Comparison of ENCODE assay signal across 9 mouse cellular contexts in the genomic region with DNA sequence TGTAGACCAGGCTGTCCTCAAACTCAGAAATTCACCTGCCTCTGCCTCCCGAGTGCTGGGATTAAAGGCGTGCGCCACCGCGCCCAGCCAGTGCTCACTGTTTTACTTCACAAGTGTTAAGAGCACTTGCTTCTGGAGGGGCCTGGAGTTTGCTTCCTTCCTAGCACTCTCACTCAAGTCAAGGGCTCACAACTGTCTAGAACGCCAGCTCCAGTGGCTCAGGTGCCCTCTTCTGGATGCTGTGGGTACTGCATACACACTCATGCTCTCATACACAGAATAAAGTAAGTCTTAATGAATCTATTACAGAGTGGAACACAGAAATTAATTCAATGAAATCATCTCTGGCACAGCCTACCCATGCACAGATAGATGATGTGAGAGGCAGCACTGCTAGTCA. TPM values are rescaled to one million over a fixed set of nuclear protein-coding genes. Genes with fewer than 3 reads are reported as not detected.
DNase-seq lines count a peak whose midpoint lies in the region; TF ChIP-seq lines count a peak whose summit lies in the region.
"Had no signal": no experiment of that assay in that cellular context is flagged by ENCODE, and none has a peak within 500 bp of the region (broad histone marks: within the 10 kb centered on the region; RNA-seq: fewer than 3 reads in every experiment).

No protein-coding gene starts in this region.

- DNase-seq in CD4-positive helper T cell, adult 2 months (ENCODE audit: low read depth, low spot score), result peak; percentile 51
- DNase-seq in forebrain, embryonic 10.5 days (ENCODE audit: extremely low spot score, low spot score), result peak; percentile 75
- DNase-seq in heart, postnatal 25 days (ENCODE audit: low spot score), result peak; percentile 4
- peak; percentile 90 for DNase-seq in layer of hippocampus, adult 11-12 months (ENCODE audit: low spot score)
- DNase-seq in lung, adult 2 months, result peak; percentile 64
- DNase-seq in ovary, adult 18-20 months (ENCODE audit: low spot score), result peak; percentile 22
- DNase-seq in thymus, postnatal 0 days (ENCODE audit: low spot score), result peak; percentile 70

- 59% methylated on average over 6 of the region's 6 CpGs for WGBS in forebrain, embryonic 10.5 days
- 44% methylated on average over 6 of the region's 6 CpGs for WGBS in lung, adult 2 months

- no peak for TF ChIP-seq POLR2A in bone marrow macrophage, adult 2 months (IDR thresholded peaks at IDR 0.05; ENCODE audit: borderline replicate concordance, low read depth, low read length)
- no peak for TF ChIP-seq POLR2A in lung, adult 2 months (IDR thresholded peaks at IDR 0.05; ENCODE audit: borderline replicate concordance, extremely low read depth, low read depth, low read length)

- no peaks in the 10 kb centered on the region for H3K9me3 ChIP-seq in forebrain, embryonic 10.5 days

- TF ChIP-seq CTCF in bone marrow macrophage, adult 2 months (IDR thresholded peaks at IDR 0.05; ENCODE audit: low read depth, low read length), result peak; percentile 41; the same call in 1 of the 2 replicates
- TF ChIP-seq CTCF in lung, adult 2 months (IDR thresholded peaks at IDR 0.05; ENCODE audit: insufficient read depth, low read length), result peak; percentile 89

- peaks cover 5% of the 10 kb centered on the region; the same call in 1 of the 2 replicates for H3K4me1 ChIP-seq in bone marrow macrophage, adult 2 months (ENCODE audit: control insufficient read depth, insufficient read depth, low read length)
- no peaks in the 10 kb centered on the region for H3K4me1 ChIP-seq in forebrain, embryonic 10.5 days
- no peaks in the 10 kb centered on the region for H3K4me1 ChIP-seq in lung, adult 2 months (ENCODE audit: control insufficient read depth, insufficient read depth, low read length)

- intact Hi-C loops in heart, postnatal 25 days (cut with DNase I), result loop anchor here (10.0 kb wide), 1 partner anchor 581 kb away; a partner anchor contains a TSS

- no peak overlapping the region for H3K27ac ChIP-seq in bone marrow macrophage, adult 2 months (ENCODE audit: insufficient read depth, low read depth, low read length)
- no peak overlapping the region for H3K27ac ChIP-seq in forebrain, embryonic 10.5 days

- H3K4me3 ChIP-seq in bone marrow macrophage, adult 2 months (ENCODE audit: insufficient read depth, low read length), result no peak overlapping the region
- no peak overlapping the region for H3K4me3 ChIP-seq in forebrain, embryonic 10.5 days
- H3K4me3 ChIP-seq in lung, adult 2 months (replicated peaks; ENCODE audit: extremely low read depth, low read depth, low read length), result no peak overlapping the region
- H3K4me3 ChIP-seq: erythroblast, embryonic 14.5 days had no signal

- no peaks in the 10 kb centered on the region for H3K27me3 ChIP-seq in forebrain, embryonic 10.5 days (ENCODE audit: poor library complexity, severe bottlenecking)

- peaks cover 11% of the 10 kb centered on the region for H3K36me3 ChIP-seq in forebrain, embryonic 10.5 days (replicated peaks)

RNA-seq across cellular contexts. Expression of a gene that starts 44.8 kb away (rescaled TPM):
- 0.87 and 1.1 TPM in 2 replicates for polyA plus RNA-seq in bone marrow macrophage, adult 2 months (2012; ENCODE audit: insufficient read depth, insufficient read length, missing spikeins)
- polyA plus RNA-seq in forebrain, embryonic 10.5 days (2016; fragmentation: Nextera tagmentation; extraction: Ambion mirVana), result not detected in 2 replicates
- total RNA-seq in heart, postnatal 25 days (2021), result not detected
- polyA plus RNA-seq in lung, adult 2 months (2012; rRNA removed), result not detected in 2 replicates
- polyA plus RNA-seq in thymus, postnatal 0 days (2015; fragmentation: Nextera tagmentation; extraction: Ambion mirVana), result 0.17 TPM in 1 of 2 replicates, not detected in the other
- polyA plus RNA-seq: erythroblast, embryonic 14.5 days had no signal

Comparison
In these comparisons a context has a peak if more than half of its experiments do, and no peak if none do; other contexts are left out.
1. DNase-seq: peak in every context shown above with its lines; median percentile 90 in layer of hippocampus, adult 11-12 months; 75 in forebrain, embryonic 10.5 days; 70 in thymus, postnatal 0 days; 64 in lung, adult 2 months; 51 in CD4-positive helper T cell, adult 2 months; 22 in ovary, adult 18-20 months; 4 in heart, postnatal 25 days.